Mouse (Mus musculus): Measurements from ENCODE around the gene Emc8.

Emc8 gene

GRCm38 (mm10) chr8:120668374-120668905, at the start of gene Emc8:
TSS of gene Emc8 (minus strand) at chr8:120668573.
- DNase-seq (ENCODE audit: low read depth, low spot score): no peak

GRCm38 (mm10) chr8:120715996-120716680, 47.8 kb upstream of the Emc8 start:
- DNase-seq (ENCODE audit: low read depth, low spot score): no peak

GRCm38 (mm10) chr8:120715200-120715599, 46.8 kb upstream of the Emc8 start:
- peak; percentile 50 for DNase-seq (ENCODE audit: low read depth, low spot score)

- DNase-seq (ENCODE audit: low read depth, low spot score): peak; percentile 62
These were observed 40.8 kb upstream of the Emc8 start for GRCm38 (mm10) chr8:120709176-120709575.

- DNase-seq (ENCODE audit: low read depth, low spot score): no peak
These were observed 37.8 kb upstream of the Emc8 start for GRCm38 (mm10) chr8:120706193-120706592.

GRCm38 (mm10) chr8:120705163-120705562, 36.8 kb upstream of the Emc8 start:
- no peak for DNase-seq (ENCODE audit: low read depth, low spot score)

- DNase-seq (ENCODE audit: low read depth, low spot score): peak; percentile 77
These were observed 35.8 kb upstream of the Emc8 start for GRCm38 (mm10) chr8:120704203-120704602.

GRCm38 (mm10) chr8:120701758-120702465, 33.5 kb upstream of the Emc8 start:
- peak; percentile 96 for DNase-seq (ENCODE audit: low read depth, low spot score)

GRCm38 (mm10) chr8:120700053-120700452, 31.7 kb upstream of the Emc8 start:
- no peak for DNase-seq (ENCODE audit: low read depth, low spot score)

- DNase-seq (ENCODE audit: low read depth, low spot score): no peak
These were observed 31.2 kb upstream of the Emc8 start for GRCm38 (mm10) chr8:120699565-120699964.

GRCm38 (mm10) chr8:120699079-120699478, 30.7 kb upstream of the Emc8 start:
- DNase-seq (ENCODE audit: low read depth, low spot score): no peak

- DNase-seq (ENCODE audit: low read depth, low spot score): no peak
These were observed 30.1 kb upstream of the Emc8 start for GRCm38 (mm10) chr8:120698426-120698825.

GRCm38 (mm10) chr8:120697979-120698272, 29.6 kb upstream of the Emc8 start:
- DNase-seq (ENCODE audit: low read depth, low spot score): peak; percentile 40

- DNase-seq (ENCODE audit: low read depth, low spot score): peak; percentile 40
These were observed 29.0 kb upstream of the Emc8 start for GRCm38 (mm10) chr8:120697154-120697978.

GRCm38 (mm10) chr8:120696401-120697153, 28.2 kb upstream of the Emc8 start:
- peak; percentile 83 for DNase-seq (ENCODE audit: low read depth, low spot score)

- DNase-seq (ENCODE audit: low read depth, low spot score): no peak
These were observed 25.6 kb upstream of the Emc8 start for GRCm38 (mm10) chr8:120693861-120694493.

- no peak for DNase-seq (ENCODE audit: low read depth, low spot score)
These were observed 24.6 kb upstream of the Emc8 start for GRCm38 (mm10) chr8:120692934-120693333.

- no peak for DNase-seq (ENCODE audit: low read depth, low spot score)
These were observed 20.1 kb upstream of the Emc8 start for GRCm38 (mm10) chr8:120688511-120688910.

- DNase-seq (ENCODE audit: low read depth, low spot score): no peak
These were observed 19.4 kb upstream of the Emc8 start for GRCm38 (mm10) chr8:120687786-120688185.

GRCm38 (mm10) chr8:120686576-120686975, 18.2 kb upstream of the Emc8 start:
- DNase-seq (ENCODE audit: low read depth, low spot score): no peak

- DNase-seq (ENCODE audit: low read depth, low spot score): no peak
These were observed 17.7 kb upstream of the Emc8 start for GRCm38 (mm10) chr8:120686051-120686450.

Data from A20 (cell line).